Mouse (Mus musculus): ENCODE results near the gene Irf4.

Gene Irf4

DNA sequence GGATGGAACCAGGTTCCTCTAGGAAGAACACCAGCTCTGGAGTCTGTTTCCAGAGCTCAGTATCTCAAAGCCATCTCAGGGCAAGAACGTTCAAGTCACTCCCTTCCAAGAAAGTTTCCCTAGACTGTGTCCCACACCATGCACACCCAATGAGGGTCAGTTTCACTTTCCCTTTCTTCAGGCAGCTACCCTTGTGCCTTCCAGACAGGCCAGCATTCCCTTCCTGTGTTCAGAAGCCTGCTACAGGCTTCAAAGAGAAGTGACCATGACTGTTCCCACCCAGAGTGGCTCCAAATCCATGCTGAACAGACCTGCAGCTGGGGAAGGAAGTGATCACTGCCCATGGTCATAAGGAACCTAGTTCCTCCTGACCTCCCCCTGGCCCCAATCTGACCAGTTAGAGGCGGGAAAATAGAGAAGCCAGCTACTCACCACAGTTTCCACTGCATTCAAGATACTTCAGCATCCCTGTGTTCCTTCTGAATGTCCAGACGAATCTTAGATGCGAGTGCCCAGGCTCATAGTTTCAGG is 10.7 kb upstream of the Irf4 start:
- no peak for DNase-seq (ENCODE audit: low spot score)

DNA sequence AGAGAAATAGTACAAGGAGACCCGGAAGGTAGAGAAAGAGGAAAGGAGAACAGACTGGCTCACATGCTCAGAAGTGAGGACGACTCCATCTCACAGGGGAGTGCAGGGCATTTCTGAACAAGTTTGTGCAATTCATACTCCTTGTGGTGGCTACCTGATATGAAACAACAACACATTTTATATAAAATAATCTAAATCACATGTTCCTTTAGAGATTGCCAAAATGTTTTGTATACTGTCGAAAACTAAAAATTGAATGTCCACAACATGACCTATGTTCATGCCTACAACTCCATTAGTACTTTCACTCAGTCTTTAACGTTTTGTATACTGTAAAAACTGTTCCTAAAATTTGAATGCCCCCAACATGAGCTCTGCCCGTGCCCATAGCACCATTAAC is 7.9 kb upstream of the Irf4 start:
- no peak for DNase-seq (ENCODE audit: low spot score)

DNA sequence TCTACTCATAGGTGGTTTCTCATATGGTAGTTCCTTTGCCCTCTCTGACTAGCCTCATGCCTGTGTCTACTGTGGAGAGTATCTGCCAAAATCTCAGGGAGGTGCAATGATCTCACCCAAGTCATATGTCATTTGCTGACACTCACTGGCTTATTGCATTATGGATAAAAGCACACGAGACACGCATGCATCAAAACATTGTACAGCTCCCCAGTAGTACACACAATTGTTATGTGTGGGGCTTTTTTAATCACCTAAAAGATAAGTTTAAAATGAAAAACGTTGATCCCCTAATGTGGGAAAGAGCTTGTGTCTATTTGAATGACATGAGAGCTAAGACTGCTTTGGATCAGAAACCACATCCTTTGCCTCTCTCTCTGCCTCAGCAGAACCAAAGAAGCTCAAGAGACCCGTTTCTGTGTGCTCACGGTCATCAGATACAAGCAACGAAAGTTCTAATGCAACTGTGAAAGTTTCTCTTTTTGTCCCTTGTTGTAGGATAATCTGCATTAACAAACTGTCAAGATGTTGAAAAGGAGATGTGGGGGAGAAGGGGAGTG is 6.5 kb upstream of the Irf4 start:
- no peak for DNase-seq (ENCODE audit: low spot score)

DNA sequence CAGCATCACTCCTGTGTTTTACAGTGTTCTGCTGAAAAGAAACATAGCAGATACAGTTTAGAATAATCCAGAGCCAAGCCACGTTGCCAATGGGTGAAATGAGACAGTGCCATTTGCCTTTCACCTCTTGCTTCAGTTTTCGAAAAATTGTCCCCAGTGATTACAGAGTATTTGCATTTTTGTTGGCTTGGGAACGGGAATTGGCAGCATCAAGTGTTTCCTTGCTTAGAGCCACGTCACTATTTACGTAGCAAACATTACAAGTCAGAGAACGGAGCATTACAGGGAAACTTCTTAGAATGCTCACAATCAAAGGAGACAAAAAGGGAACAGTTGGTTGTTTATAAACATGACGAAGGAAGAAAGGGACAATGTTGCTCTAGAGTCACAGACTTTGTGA is 3.9 kb upstream of the Irf4 start:
- no peak for DNase-seq (ENCODE audit: low spot score)

DNA sequence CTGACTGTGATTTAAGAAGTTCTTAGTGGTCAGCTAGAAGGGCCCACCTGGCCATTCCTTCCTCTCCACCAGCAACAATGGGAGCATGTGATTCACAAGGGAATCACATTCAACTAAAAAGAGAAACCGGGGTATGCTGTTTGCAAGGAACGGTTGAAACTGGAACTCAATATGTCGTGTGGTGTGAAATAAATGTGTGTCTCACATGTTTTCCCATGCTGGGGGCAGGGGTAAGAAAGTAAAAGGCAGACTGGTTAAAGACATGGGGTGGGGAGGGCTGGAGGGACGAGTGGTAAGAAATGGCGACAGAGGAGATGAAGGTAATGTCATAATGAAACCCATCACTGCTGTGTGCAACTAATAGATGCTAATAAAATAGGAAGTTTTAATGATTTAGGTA is 2.0 kb upstream of the Irf4 start:
- DNase-seq (ENCODE audit: low spot score), result no peak

DNA sequence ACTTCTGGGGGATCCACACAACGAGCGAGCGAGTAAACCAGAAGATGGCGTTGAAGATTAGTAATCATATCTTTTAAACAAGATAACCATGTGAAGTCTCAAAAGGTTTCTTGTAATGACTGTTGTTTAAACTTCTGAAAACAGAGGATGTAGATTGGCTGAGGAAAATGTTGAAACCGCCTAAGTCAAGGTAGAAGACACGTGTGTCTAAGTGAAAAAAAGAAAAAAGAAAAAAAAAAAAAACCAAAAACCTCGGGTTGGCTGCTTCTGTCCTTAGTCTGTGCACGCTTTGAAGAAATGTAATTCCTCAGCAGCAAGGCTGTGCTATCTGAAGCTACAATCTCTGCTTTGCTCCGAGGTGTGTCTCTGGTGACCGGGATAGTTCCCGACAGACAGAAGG is 1.5 kb upstream of the Irf4 start:
- no peak for DNase-seq (ENCODE audit: low spot score)

DNA sequence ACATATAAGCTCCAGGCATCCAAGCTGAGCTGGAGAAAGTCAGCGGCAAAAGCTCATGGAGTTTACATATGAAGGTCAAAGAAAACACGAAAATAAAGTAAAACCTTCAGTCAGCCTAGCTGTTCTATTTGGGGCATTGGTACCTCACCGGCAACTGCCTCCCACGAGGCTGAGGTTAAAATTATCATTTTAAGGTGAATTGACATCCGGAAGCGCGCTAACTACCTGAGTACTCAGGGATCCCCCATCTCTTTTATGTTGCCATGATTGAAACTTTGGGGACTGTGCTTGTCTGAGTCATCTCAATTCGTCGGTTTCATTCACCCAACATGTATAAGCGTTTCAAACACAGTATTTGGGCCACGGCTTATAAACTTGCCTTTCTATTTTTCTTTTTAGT is 705 bp upstream of the Irf4 start:
- no peak for DNase-seq (ENCODE audit: low spot score)

DNA sequence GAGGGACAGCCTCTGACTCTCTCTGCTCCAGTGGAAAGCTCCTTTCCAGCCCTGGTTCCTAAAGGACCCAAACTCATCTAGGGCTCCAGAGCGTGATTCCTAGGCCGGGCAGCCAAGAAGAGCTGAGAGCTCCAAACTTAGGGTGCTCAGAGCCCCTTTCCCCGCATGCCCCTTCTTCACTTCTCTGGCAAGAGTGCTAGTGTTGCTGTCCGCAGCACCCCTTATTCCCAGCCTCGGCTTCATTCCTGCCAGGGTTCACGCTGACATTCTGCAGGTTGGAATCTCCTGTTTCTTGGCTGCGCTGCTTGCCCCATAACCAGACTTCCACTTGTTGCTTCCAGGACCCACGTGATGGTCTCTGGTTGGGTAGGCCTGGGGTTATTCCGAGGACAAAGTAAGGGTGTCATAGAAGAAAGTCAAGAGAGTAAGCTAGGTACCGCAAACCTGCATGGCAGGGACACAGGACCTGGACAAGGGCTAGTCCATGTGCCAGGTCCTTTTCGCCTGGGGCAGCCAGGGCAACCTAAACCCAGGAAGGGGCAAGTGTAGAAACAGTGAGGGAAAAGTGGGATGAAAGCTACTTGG is 623 bp downstream of the Irf4 start:
- DNase-seq (ENCODE audit: low spot score), result no peak

DNA sequence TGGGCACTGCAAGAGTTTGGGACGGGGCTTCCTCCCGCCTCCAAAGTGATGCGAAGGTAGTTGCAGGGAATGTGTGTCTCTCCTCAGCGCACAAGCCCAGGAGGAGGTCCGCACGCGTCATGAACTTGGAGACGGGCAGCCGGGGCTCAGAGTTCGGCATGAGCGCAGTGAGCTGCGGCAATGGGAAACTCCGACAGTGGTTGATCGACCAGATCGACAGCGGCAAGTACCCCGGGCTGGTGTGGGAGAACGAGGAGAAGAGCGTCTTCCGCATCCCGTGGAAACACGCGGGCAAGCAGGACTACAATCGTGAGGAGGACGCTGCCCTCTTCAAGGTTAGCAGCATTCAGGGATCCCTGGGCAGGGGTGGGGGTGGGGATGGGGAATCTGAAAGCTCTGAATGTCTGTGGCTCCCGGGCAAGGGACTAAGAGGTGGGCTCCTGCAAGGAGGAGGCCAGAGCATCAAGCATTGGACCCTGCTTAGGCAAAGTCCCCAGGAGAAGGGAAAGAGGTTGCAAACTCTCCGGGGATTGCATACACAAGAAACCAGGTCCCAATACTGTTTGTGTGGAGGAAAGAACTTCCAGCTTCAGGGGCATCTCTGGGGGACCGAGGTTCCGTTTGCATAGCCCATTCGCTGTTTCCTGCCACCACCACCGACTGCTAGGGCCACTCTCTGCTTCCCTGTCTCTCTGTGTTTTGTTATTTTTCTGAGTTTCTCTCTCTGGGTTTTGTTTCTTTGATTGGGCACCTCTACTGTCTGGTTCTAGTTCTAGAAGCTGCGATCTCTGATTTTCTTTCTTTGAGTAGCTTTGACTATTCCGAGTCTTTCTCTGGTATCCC is 1.7 kb downstream of the Irf4 start:
- DNase-seq (ENCODE audit: low spot score), result no peak

DNA sequence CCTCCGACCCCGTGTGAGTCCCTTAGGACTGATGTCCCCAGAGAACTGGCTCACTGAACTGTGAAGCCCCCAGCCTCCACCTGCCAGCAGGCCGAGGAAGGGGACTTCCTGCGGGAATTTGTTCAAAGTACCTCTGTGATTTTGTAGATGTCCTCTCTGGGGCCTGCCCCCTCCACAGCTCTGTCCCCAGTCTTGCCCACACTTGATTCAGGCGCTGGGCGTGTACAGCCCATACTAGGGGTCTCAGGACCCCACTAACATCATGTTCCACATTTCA is 2.2 kb downstream of the Irf4 start:
- DNase-seq (ENCODE audit: low spot score), result no peak

DNA sequence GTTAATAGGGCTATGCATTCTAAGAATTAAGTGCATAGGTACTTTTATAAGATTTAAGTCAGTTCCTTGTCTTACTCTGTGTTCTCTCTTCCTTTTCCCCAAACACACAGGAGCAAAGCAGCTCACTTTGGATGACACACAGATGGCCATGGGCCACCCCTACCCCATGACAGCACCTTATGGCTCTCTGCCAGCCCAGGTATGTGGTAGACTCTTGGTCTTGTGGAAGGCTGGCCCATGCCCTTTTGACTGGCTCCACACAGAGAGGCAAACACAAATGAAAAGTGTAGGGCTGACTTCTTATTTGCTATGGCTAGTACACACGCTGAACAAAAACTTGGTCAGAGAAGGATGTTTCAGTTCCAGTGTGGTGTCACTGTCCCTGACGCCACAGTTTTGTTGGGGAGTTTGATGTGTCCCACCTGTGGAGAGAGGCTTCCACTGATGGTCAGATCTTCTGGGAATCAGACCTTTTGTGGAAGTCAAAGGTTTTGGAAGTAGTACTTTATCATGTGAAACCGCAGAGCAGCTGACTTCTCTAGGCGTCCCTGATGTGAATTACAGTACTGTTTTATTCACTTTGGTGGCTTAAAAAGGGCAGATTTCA is 3.7 kb downstream of the Irf4 start:
- no peak for DNase-seq (ENCODE audit: low spot score)

DNA sequence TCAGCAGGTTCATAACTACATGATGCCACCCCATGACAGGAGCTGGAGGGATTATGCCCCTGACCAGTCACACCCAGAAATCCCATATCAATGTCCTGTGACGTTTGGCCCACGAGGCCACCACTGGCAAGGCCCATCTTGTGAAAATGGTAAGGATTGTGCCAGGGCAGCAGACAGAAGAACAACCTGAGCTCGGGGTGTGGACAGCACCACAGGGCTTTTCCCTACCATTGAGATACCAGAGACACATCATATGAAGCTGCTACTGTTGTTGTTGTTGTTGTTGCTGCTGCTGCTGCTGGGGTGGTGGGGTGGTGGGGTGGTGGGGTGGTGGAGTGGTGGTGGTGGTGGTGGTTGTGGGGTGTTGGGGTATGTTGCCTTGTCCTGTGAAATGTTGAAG is 4.4 kb downstream of the Irf4 start:
- no peak for DNase-seq (ENCODE audit: low spot score)

DNA sequence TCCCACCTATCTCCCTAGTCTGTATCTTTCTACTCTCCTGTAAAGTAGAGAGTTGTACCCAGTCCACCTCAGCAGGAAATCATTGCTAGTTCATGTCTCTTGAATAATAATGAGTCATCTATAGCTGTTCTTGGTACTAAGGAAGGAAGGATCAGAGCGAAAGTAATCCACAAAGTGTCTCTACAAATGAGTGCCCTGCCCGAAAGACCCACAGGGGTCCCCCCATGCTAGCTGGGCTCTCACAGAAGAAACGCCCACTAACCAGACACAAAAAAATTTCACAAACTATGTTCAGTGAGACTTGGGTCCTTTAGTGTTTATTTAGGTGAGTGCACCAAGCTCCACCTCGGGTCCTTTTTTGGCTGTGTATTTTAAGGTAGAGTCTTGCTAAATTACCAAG is 5.0 kb downstream of the Irf4 start:
- DNase-seq (ENCODE audit: low spot score), result no peak

DNA sequence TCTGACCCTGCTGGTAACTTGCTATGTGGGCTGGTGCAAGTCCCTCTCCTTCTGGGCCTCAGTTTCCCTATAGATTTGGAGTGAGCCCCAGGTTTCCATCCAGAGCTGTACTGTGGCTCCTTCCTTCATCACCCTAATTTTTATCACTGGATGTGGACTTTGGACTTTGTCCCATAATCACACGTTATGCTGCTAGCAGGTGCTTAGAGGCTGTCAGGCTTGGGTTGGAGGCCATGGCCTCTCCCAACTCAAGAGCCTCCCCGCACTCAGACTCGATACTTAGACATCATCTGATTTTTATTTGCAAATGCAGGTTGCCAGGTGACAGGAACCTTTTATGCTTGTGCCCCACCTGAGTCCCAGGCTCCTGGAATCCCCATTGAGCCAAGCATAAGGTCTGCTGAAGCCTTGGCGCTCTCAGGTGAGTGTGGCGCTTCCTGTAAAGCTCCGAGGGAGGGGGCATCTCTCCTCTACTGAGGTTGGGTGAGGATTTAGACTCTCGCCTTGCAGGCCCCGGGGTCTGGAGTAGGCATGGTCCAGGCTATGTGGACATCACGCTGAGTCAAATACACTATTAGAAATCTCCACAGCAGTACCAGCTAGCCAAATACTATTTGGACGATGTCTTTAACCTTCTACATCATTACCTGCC is 5.9 kb downstream of the Irf4 start:
- no peak for DNase-seq (ENCODE audit: low spot score)

DNA sequence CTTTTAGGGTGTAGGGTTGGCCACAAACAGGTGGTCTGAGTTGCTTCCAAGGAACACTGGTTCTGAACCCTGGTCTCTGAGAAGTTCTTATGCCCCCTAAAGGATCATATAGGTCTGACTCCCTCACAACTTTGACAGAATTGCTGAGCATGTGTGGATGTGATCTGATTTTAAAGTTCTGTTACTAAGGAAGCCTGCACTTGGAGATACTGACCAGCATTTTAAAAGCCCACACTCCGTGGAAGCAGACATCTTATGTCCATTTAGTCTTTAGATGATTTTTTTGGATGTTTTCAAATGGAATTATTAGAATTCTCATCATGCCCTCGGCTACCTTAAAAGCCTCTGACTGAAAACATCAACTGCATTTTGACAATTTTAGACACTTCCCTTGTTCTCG is 6.6 kb downstream of the Irf4 start:
- DNase-seq (ENCODE audit: low spot score), result no peak

DNA sequence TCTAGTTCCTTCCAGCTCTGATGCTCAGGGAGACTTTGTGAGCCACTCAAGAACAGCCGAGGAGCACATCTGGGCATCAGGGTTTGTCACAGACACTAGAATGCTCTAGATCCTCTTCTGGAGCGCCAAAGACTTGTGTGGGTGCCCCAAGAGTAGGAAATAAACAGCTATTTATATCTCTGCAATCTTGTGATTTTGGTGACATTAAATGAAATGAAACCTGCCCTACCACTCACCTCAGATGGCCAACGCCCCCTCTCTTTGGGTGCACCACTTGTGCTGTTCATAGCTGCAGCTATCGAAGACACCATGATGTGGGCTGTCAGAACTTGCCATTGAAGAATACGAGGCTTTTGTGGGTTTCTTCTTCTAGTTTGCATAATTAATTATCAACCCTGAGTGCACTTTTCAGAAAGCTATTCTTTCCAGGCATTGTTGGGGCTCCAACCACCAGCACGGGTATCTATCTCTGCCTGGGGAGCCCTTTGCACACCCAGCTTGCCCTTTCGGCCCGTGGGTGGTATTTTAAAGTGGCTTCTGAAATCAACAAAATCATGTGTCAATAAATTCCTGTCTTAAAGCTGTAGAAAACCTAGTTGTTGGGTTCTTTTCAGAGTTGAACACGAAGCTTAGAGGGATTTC is 7.1 kb downstream of the Irf4 start:
- no peak for DNase-seq (ENCODE audit: low spot score)

DNA sequence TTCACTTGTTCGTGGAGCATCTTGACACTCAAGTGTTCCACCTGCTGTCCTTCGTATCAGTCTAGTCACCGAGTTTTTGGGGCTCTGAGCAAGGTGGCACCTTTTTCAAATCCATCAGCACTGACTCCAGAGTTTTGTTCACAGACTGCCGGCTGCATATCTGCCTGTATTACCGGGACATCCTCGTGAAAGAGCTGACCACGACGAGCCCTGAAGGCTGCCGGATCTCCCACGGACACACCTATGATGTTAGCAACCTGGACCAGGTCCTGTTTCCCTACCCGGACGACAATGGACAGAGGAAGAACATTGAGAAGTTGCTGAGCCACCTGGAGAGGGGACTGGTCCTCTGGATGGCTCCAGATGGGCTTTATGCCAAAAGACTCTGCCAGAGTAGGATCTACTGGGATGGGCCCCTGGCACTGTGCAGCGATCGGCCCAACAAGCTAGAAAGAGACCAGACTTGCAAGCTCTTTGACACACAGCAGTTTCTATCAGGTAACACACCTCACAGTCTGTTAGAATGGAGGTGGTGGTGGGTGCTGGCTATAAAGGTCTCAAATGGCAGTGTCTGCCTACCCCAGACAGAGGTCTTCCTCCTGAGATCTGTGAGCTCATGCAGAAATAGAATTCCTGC is 8.4 kb downstream of the Irf4 start:
- no peak for DNase-seq (ENCODE audit: low spot score)

DNA sequence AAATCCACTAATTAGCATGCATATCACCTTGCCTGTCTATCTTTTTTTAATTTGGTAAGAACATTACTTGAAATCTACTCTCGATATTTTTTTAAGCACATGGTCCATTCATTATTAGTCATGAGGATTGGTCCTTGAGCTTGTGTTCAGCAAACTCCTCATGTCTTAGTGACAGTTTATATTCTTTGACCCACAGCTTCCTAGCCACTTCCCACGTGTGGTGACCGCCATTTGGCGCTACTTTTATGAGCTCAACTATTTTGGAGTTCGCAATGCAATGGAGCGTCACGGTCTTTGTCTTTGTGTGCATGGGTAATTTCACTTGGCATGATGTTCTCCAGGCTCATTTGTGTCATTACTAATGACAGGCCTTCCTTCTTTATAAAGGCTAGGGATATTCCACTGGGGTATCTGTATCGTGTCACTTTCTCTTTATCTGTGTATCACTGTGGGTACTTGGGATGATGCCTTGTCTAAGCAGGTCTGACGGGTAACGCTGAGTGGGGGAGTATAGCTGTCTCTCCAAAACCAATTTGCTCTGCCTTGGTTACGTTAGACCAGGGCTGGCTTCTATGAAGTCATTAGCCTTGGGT is 9.9 kb downstream of the Irf4 start:
- DNase-seq (ENCODE audit: low spot score), result no peak

DNA sequence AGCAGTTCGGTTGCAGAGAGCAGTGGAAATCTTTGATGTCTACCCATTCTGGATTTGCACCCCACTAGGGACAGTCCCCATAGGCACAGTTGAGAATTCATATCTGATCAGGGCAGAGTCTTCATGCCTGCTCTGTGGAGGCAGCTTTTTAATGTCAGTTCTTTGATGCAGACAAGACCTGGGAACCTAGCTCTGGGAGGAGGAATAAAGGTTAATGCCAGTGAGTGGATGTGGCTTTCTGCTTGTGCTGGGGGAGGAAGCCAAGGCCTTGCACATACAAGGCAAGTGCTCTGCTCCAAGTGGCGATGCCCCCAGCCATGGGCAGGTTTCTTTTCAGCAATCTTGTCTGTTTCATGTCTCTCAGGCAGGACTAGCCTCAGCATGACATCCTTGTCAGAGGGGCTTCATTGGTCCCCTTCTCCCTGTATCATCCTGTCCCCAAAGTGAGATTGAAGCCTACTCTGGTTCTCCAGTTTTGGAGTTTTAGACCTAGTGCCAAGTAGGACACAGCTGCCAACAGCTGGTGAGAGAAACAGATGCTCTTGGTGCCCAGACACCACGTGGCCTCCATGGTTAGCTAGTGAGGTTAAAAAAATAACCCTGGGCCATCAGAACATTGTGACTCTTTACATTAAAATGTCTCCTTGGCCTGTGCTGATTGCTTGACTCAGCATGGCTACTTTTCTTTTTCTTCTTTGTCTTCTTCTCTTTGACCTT is 11.5 kb downstream of the Irf4 start:
- no peak for DNase-seq (ENCODE audit: low spot score)

DNA sequence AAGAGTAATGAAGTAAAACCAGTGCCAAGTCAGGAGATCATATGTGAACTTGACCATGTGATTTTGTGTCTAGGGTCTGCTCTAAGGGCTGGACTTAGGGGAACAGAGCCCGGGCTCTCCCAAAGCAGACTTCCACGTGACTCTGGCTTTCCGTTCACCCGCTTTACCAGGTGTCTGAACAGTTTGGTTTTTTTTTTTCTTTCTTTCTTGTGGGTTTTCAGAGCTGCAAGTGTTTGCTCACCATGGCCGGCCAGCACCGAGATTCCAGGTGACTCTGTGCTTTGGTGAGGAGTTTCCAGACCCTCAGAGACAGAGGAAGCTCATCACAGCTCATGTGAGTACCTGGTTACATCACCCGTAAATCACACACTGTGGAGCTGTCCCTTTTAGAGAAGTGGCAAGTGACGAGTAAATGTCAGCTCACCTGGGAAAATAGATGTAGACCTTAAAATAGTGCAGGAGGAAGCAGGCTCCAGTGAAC is 12.2 kb downstream of the Irf4 start:
- no peak for DNase-seq (ENCODE audit: low spot score)

DNA sequence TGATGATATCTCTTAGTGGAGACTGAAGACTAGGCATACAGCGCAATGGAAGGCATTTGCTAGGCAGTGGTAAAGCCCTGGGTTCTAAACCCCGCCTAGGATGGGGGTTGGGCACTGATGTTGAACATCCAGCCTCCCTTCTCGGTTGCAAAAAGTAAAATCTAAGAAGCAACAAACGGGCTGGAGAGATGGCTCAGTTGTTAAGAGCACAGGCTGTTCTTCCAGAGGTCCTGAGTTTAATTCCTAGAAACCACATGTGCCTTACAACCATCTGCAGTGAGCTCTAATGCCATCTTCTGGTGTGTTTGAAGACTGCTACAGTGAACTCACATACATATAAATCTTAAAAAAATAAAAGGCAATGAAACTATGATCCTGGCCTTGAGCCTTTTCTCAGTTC is 13.2 kb downstream of the Irf4 start:
- DNase-seq (ENCODE audit: low spot score), result no peak

All from ovary, adult 18-20 months (tissue).